Mouse (Mus musculus) myocyte (in vitro differentiated cells): ENCODE measurements around the gene Ccne1.

Source experiments
- CEBPB ChIP-seq: IDR thresholded peaks from 2 replicates; pipeline ENCODE4 v1.6.1; 2011; ENCODE audit warnings: mild to moderate bottlenecking, moderate library complexity; ENCODE audit not compliant: poor library complexity, insufficient read depth, severe bottlenecking
- E2F4 ChIP-seq: IDR thresholded peaks from one replicate; pipeline ENCODE4 v1.6.1; 2011; ENCODE audit warnings: mild to moderate bottlenecking, control low read depth, moderate library complexity; ENCODE audit not compliant: insufficient read depth
- MYOD1 ChIP-seq, 3 experiments: IDR thresholded peaks; one replicate each; pipeline ENCODE4 v1.6.1; 2011; ENCODE audit warnings: control low read depth in 2 of 3, low read depth in 2 of 3, mild to moderate bottlenecking in 2 of 3, moderate library complexity in 1 of 3; ENCODE audit not compliant: insufficient read length in 2 of 3, control insufficient read depth in 1 of 3
- MYOG ChIP-seq, 3 experiments: IDR thresholded peaks; one replicate each; pipeline ENCODE4 v1.6.1; 2011; ENCODE audit warnings: control low read depth in 2 of 3, low read depth in 2 of 3, mild to moderate bottlenecking in 2 of 3; ENCODE audit not compliant: insufficient read length in 2 of 3, control insufficient read depth in 1 of 3, insufficient read depth in 1 of 3
- POLR2A ChIP-seq: IDR thresholded peaks from one replicate; pipeline ENCODE4 v1.6.1; 2011; ENCODE audit warnings: low read depth, mild to moderate bottlenecking, control low read depth, moderate library complexity; ENCODE audit not compliant: insufficient read length
- POLR2AphosphoS2 ChIP-seq: IDR thresholded peaks from one replicate; pipeline ENCODE4 v1.6.1; 2011; ENCODE audit warnings: low read depth, control low read depth; ENCODE audit not compliant: insufficient read length
- REST ChIP-seq: IDR thresholded peaks from one replicate; pipeline ENCODE4 v1.6.1; 2011; ENCODE audit warnings: mild to moderate bottlenecking, control low read depth, moderate library complexity; ENCODE audit not compliant: insufficient read depth, insufficient read length
- TCF12 ChIP-seq: IDR thresholded peaks from one replicate; pipeline ENCODE4 v1.6.1; 2011; ENCODE audit warnings: mild to moderate bottlenecking, control low read depth; ENCODE audit not compliant: poor library complexity, insufficient read depth, severe bottlenecking
- USF1 ChIP-seq: IDR thresholded peaks from one replicate; pipeline ENCODE4 v1.6.1; 2011; ENCODE audit warnings: low read depth, mild to moderate bottlenecking, control low read depth, moderate library complexity

DNA sequence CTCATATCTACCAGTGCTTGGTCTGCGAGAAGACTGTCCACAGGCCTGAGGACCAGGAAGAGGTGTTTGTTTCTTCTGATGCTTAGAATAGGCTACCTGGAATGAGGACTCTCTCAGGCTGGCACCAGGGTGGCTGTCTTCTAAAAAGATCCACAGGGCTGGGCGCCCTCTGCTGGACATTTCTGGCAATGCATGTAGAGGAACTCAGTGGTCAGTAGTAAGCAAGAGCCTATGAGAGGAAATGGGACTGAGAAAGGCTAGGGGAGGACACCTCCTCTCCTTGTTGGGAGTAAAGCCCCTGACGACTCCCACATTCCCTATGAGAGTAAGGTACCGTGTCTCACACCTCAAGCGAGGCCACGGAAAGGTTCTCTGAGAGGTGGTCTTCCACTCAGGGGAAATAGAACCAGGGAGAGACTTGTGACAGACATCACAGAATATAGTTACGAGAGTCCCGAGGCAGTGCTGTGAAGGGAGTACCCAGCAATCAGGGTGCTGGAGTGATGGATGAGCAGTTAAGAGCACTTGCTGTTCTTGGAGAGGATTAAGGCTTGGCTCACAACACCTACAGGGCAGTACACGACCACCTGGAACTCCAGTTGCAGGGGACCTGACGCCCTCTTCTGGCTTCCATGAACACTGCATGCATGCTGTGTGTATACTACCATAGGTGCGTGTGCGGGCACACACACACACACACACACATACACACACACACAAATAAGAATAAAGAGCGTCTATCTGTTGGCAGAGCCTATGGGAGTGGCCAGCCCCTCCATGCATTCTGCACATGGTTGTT is 34.6 kb upstream of the Ccne1 start:
- TF ChIP-seq REST = no peak
- no peak for TF ChIP-seq MYOD1 (IDR thresholded peaks at IDR 0.05; ENCODE audit: control insufficient read depth in 1 of 3, insufficient read length in 2 of 3, low read depth in 2 of 3)
- TF ChIP-seq POLR2A = no peak
- no peak for TF ChIP-seq TCF12
- no peak for TF ChIP-seq E2F4
- TF ChIP-seq POLR2AphosphoS2 = no peak
- no peak for TF ChIP-seq USF1
- no peak for TF ChIP-seq CEBPB
- no peak for TF ChIP-seq MYOG (IDR thresholded peaks at IDR 0.05; ENCODE audit: control insufficient read depth in 1 of 3, insufficient read depth in 1 of 3, insufficient read length in 2 of 3, low read depth in 2 of 3)
